Mouse (Mus musculus) CD4-positive, CD25-positive, alpha-beta regulatory T cell, adult 2 months (primary cell): ENCODE data around the gene Snu13.
A peak's percentile ranks its signal among the peaks of the same experiment; 100 is the strongest.

ENCODE experiments used
- DNase-seq: peaks from one replicate; pipeline ENCODE4 v3.0.0-alpha.2; 2012; ENCODE audit warnings: low read depth, low spot score

Gene Snu13

DNA sequence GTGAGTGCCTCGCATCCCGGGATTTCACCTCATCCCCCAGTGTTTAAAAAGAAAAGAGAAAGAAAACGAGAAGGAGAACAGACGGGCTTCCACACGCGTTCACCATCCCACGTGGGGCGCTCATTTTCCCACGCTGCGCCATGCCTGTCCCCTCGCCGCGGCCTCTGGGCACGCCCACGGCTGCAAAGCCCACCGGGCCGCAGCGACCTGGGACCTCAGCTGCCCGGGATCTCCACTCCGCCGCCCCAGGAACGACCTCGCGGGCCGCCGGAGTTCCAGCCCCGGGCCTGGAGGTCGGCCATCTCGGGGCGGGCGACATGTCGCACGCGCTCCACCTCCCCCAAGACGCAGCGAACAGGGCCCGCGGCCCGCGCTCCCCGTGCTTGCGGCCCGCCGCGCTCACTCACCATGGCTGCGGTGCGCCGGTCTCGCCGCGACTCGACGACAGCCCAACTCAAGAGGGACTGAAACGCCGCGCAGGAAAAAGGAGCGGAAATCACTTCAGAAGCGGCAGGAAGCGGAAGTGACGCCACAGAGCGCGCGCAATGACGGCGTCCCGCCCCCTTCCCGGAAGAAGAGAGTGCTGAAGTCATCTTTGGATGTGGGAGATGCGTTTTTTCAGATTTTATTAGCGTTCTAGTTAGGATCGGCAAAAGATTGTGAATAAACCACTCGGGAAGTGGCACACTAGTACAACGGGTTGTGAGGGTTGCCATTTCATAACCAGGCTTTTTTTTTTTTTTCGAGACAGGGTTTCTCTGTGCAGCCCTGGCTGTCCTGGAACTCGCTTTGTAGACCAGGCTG is at the start of gene Snu13:
Gene Snu13, minus strand, starts transcription at position 519 of the 804 bp plus-strand sequence.
- DNase-seq = peak; percentile 96

DNA sequence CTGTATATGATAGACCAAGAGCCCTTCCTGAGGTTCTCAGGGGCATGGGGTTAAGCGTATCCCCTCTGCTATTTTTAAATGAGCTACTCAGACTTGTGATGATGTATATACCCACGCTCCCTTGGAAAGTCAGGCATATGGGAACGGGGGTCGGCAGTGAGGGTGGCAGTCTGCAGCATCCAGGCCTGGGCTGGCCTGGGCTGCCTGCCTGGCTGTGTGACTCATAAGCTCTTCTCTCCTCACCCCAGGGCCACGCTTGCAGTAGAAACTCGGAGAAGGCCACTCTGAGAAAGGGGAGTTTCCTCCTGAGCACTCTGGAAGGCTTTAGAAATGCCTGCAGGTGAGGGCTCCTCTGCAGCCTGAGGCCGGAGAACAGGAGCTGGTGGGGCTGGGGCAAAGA is 43.7 kb upstream of the Snu13 start:
- no peak for DNase-seq

DNA sequence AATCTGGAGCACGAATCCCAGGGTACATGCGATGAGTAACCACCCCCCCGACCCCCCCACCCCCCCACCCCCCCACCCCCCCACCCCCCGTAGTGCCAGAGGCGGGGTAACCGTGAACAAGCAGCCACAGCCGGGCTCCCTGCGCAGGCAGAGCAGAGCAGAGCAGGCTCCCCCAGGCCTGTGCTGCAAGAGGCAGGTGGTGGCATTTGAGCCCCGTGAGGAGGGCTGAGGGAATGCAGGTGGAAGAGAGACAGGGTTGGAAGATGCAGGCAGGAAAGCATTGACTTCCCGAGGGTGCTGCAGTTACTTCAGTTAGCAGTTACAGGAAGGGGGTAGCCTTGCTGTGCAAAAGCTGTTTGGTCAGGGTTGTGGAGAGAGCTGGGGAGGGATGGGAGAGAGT is 39.9 kb upstream of the Snu13 start:
- DNase-seq = no peak

DNA sequence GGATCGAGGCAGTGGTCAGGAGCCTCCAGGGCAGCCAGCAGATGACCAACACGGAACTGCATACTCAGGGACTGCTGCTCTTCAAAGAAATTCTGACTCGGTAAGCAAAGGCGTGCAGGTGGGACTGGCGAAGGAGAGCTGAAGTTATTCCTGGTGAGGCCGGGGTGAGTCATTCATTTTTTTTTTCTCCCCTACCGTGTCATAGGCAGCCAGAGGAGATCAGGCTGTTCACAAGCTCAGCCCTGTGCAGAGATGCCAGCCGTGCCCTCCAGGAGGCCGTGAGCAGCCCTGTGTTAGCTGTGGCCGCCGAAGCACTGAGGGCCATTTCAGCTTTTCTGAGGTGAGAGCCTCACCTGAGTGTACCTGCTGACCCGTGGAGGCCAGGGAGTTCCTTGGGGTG is 38.7 kb upstream of the Snu13 start:
- DNase-seq = no peak

DNA sequence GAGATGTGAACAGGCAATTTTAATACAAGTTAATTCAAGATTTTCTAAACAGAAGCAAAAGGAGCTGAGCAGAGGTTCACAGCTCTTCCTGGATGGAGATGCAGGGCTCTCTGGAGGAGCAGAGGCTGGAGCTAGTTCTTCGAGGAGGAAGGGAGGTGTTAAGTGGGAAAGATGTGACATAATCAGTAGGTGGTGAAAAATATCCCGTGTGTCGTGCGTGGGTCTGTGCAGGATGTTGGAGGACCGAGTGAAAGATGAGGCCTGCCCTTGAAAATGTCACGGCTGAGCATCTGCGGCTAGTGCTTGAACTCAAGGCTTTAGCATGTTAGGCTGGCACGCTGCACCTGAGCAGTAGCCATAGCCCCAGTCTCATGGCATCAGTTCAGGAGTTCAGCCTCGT is 38.2 kb upstream of the Snu13 start:
- DNase-seq = no peak

DNA sequence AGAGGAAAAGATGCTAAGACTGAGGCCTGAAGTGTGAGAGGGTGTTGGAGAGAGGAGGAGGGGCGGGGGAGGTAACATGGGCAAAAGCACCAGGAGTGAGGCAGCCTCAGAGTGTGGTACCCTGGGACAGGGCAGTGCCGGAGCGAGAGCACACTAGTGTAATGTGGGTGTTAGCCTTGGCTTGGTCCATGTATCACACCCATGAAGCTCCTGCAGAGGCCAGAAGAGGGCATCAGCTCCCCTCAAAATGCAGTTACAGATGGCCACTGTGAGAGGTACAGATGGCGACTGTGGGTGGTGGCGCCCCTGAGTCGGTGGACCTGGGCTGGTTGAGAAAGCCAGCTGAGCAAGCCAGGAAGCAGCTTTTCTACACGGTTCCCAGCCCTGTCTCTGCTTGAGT is 33.8 kb upstream of the Snu13 start:
- DNase-seq = peak; percentile 61

DNA sequence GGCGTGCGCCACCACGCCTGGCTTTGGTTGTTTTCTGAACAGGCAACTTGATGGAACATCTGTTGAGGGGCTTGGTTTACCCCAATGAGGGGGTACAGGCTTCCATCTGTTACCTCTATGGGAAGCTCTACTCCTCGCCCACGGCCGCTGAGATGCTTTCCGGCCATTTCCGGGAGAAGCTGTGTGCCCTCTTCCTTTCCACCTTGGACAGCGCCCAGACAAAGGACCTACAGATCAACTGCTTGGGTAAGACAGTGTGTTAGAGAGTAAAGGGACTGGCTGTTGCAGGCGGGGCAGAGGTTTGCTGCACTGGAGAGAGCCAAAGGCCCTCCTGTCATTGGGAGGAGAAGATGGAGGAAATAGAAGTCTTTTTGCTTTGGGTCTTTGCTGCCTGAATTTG is 32.5 kb upstream of the Snu13 start:
- no peak for DNase-seq

DNA sequence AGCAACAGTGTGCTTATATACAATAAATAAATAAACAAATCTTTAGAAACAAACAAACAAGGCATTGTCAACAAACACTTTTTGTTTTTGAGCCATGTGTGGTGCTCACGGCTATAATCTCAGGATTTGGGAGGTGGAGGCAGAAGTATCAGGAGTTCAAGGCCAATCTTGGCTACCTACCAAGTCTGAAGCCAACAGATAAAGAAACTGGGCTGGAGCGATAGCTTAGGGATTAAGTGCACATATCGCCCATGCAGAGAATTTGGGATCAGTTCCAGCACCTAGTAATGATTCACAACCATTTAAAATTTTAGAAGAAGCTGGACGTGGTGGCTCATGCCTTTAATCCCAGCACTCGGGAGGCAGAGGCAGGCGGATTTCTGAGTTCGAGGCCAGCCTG is 26.1 kb upstream of the Snu13 start:
- no peak for DNase-seq

DNA sequence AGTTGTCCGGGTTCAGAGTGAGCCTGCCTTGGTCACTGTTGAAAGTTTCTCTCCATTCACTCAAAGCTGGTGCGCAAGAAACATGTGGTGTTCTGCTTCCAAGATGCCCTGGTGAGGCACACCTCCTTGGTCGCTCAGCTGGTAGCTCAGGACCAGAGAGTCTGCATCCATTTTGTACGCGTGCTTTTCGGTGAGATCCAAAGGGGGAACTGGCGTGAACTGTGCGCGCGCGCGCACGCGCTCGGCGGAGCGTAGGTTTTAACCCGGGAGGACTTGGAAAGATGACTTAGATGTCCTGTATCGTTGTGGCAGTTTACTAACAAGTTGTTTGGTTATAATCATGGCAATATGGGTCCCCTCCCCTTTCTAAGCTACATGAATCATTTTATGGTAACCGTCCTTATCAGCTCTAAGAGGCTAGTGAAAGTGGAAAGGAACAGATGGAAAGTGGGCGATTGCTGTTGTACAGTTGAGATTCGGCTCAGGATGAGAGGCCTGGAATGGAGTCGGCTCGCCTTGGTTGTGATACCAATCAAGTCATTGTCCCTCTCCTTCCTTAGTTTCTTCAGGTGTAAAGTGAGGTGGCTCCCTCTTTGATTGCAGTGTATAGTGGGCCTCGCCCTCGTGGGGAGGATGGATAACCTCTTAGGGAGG is 24.5 kb upstream of the Snu13 start:
- no peak for DNase-seq

DNA sequence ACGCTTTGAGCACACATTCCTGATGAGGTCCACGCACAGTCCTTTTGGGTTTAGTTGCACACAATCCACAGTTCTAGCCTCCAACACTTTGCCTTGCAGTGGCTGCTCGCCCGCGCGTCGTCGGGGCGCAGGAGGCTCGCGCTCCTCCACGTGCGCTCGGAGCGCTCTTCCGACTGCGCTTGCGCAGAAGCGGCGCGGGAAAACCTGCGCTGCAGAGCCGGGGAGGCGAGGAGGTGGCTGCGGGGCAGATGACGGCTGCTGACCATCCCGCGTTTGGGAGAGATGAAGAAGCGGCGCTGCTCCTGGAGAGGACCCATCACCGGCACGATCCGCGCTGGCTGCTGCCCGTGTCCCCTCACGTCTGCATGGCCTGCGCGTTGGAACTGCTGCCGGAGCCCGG is 22.5 kb upstream of the Snu13 start, which contains the start of gene Mei1:
Gene Mei1, plus strand, starts transcription at position 99 of the 400 bp plus-strand sequence.
- DNase-seq = no peak

DNA sequence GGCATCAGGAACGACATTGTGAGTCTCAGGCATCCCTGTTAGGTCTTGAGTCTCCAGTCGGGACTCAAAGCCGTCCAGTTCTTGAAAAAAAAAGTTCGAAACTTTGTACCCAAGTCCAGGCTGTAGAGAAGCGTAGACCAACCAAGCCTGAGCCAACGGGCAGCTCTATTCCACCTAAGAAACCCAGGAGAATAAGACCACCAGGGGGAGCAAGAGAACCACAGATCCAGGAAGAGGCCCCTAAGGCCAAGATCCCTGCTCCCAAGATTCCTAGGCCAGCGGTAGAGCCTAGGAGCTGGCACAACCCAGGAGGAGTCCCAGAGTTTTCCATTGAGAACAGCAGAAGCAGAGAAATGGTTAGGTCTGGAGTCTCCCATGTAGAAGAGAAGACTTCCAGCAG is 18.1 kb upstream of the Snu13 start:
- DNase-seq = peak; percentile 80

DNA sequence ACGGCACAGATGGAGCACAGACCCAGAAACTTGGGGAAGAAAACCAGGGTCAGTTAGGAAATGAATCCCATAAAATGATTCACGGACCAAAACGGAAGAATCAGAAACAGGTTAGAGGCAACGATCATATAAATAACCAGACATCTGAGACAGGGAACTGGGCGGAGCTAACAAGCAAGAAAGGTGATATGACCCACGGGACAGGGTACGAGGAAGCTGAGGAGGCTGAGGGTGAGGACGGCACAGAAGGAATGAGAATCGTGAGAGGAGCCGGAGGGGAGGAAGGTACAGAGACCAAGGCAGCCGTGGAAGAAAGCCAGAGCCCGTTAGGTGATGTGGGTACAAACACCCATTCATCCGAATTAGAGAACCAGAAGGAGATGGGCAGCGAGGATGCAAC is 16.5 kb upstream of the Snu13 start:
- no peak for DNase-seq

DNA sequence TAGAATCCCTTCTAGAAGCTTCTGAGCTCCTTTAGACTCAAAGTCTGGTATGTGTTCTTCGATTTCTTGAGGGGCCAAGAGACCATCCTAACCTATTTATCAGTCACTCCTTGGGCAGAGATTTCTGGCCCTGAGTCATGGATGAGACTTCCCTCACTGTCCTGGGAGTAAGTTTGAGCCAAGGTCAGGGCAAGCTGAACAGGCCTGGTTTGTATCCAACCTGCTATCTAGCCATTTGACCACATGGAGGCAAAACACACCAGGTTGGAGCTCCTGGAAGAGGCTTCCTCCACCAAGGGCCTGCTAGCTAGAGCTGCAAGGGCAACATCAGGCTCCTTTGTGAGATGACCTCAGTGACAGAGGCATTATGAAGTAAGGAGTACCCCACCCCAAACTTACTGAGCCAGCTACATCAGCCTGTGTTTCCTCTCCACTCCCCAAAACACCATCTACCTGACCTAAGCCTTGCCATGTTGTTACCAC is 11.4 kb upstream of the Snu13 start, which contains the start of gene 4930407I10Rik:
Gene 4930407I10Rik, plus strand, starts transcription at position 433 of the 483 bp plus-strand sequence.
- no peak for DNase-seq

DNA sequence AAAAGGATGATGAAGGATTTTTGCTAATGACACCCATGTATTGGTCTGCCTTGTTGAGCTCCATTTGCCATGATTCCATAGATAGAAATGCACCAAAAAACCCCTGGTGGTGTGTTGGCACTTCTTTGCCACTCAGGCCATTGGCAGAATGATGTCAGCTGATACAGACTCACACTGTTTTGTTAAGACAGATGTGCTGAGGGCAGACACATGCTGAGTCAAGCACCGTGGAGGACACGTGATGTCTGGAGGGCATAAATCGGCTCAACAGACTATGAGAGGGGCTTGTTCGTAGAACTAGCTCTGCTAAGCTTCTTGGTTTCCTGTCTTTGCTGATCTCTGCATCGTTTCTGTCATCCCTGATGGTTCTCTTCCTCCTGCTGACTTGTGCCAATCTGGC is 5.1 kb upstream of the Snu13 start:
- no peak for DNase-seq

DNA sequence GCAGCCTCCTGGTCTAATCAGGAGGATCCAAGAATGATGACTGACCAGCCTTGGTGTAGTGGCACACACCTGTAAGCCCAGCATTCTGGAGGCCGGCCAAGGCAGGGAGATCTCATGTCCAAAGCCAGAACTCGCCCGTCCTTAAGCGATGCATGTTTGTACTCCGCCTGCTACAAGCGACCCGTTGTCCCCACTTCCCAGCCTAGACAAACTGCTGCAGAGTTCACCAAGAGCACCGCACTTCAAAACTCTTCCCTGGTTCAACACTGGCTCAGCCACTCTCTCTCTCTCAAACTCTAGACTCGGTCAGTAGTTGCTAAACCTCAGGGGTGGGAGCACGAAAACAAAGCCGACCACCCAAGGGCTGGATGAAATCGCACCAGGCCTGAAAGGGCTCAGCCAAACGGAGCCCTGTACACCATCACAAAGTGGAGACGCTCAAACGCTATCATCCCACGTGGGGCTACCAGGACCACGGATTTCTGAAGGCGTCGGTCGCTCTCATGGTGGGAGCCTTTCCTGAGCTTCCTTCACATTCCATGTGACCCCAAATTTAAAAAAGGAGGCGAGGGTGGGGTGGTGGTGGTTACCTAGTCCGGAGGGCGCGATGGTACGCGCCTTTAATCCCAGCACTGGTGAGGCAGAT is 1.0 kb downstream of the Snu13 start:
- DNase-seq = peak; percentile 30

DNA sequence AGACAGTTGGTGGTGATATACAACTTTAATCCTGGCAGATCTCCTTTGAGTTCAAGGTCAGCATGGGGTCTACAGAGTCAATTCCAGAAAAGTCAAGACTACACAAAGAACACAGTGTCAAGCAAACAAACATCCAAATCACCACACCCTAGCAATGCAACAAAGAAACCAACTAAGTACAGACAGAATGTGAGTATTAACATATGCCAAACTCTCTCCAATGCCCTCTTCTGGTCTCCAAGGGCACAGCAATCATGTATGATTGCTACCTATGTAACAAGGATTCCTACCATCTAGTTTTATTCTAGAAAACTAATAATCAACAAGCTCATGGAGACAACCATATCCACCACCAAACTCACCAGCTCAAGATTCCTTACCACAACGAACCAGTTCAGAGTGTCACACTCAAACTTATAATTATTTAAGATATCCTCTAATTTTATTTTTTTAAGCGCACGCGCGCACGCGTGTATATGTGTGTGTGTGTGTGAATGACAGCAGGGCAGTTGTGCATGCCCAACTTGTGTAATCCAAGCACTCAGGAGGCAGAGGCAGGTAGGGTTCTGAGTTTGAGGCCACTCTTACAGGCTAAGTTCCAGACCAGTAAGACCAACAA is 3.1 kb downstream of the Snu13 start:
- peak; percentile 64 for DNase-seq

DNA sequence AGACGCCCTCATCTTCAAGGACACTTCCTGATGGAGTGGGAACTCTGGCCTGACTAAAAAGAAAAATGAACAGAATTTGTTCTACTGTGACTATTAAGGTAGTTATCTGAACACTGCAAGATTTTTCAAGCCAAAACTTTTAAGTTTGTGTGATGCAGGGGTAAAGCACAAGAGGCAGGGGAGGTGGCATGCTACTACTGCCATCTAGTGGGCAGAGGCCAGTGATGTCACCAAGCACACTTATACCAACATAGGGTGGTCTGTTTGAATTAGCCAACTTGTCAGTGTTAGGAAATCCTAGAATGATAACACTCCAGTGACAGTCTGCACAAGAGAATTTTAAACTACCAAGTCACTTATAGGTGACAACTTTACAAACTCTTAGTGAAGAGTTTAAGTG is 6.7 kb downstream of the Snu13 start:
- DNase-seq = peak; percentile 81

DNA sequence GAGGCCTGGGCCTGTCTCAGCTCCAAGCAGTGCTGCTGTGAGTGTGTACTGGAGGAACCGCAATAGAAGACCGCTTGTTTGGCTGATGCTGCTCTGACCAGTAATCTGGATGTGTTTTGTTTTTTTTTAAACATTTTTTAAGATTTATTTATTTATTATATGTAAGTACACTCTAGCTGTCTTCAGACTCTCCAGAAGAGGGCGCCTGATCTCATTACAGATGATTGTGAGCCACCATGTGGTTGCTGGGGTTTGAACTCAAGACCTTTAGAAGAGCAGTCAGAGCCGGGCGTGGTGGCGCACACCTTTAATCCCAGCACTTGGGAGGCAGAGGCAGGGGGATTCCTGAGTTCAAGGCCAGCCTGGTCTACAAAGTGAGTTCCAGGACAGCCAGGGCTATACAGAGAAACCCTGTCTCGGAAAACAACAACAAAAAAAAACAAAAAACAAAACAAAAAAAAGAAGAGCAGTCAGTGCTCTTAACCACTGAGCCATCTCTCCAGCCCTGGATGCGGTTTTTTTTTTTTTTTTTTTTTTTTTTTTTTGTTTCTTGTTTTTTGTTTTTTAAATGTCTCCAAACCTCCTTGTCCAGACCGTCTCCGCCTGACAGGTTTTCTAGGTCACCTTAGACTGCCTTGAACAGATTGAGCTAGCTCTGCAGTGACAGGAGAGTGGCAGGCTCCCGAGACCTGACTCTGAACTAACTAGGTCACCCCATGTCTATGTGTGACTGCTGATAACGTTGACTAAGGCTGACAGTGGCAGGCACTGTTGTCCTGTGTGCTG is 11.3 kb downstream of the Snu13 start:
- DNase-seq = peak; percentile 73

DNA sequence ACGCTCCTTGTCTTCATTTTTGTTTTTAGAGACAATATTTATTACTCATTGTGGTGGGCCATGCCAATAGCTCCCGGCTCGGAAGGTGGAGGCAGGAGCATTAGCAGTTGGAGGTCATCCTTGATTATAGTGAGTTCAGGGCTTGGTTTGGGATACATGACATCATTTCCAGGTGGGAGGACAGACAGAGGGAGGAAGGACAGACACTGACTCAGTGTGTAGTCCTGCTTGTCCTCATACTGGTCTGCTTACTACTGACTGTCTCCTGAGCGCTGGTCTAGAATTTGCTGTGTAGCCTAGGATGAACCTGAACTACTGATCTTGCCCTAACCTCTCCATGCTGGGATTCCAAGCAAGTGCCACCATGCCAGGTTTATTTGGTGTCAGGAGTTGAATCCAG is 13.6 kb downstream of the Snu13 start, which contains the start of gene Desi1:
Gene Desi1, minus strand, starts transcription at position 101 of the 400 bp plus-strand sequence.
- DNase-seq = no peak

DNA sequence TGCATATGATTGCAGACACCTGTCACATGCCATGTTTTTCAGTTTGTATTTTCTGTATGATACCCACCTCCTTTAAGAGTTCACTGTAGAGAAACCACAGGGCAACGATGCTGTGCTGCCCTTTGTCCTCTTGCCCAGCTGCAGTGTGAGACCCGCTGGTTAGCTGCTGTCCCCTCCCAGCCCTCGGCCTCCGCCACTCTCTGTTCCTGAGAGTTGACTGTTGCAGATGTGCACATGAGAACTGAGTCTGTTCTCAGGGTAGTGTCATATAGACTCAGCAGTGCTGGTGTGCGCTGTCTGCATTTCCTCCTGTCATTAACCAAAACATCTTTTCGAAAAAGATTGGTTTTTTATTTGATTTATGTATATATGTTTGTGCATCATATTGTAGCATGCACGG is 15.0 kb downstream of the Snu13 start:
- DNase-seq = no peak

DNA sequence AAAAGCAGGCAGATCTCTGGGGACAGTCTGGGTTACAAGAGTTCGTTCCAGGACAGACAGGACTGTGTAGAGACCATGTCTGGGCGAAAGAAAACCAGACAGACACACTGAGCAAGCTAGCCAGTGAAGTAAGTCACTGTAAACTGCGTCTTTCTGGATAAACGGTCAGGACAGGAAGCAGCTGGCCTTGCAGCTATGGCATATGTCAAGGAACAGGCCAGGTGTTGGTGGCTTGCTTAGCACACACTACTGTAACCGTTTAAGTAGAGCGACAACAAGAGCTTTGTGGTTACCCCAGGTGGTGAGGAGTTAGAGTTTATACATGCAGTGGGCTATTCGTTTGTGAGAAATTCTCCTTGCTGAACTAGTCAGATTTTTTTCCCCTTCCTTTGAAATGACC is 19.7 kb downstream of the Snu13 start:
- DNase-seq = no peak
